Mouse (Mus musculus) gastrocnemius, postnatal 14 days (tissue): Measurements from ENCODE around the gene Lamtor1. TPM values are rescaled to one million over a fixed set of nuclear protein-coding genes. Genes with fewer than 3 reads are reported as not detected.

Experiments used
- DNase-seq: peaks from one replicate; pipeline ENCODE4 v3.0.0; 2021; ENCODE audit warnings: mixed read lengths
- intact Hi-C: fragments of 180-260 bp; cut with DNase I; formaldehyde crosslinking; loops from one replicate; pipeline ENCODE4 v1.15.1; 2025; ENCODE audit warnings: low total_unique reads
- microRNA-seq, 2 experiments: library from miRNA; unstranded; fragments of <30 nt; microRNA quantifications; one replicate each; pipeline ENCODE4 v1.2.0; 2021
- total RNA-seq, 2 experiments: library from RNA; stranded (reverse); gene quantifications; 2 replicates each; pipeline ENCODE4 v1.2.3; 2021

Lamtor1 gene
- total RNA-seq, 2 experiments from 2014 or later: 101 to 102 TPM

GRCm38 (mm10) chr7:101973730-101974129 lies 68.0 kb downstream of the Lamtor1 start:
- no peak for DNase-seq
- intact Hi-C loops: loop anchor here (5.0 kb wide), 1 partner anchor 36 kb away; no protein-coding TSS in a partner anchor

- peak; percentile 76 for DNase-seq
- intact Hi-C loops: loop anchor here (5.0 kb wide), 1 partner anchor 37 kb away; no protein-coding TSS in a partner anchor
These were observed 68.8 kb downstream of the Lamtor1 start for GRCm38 (mm10) chr7:101974505-101974904.

Small RNAs within 50 kb of the gene (microRNA-seq; reads per million reads assigned to microRNA genes)
- gene Gm22655: 0 reads per million in 2 experiments

Other genes starting within 250 kb of the Lamtor1 start
- gene Clpb, start 242.3 kb upstream of the Lamtor1 start, total RNA-seq: 10 to 100 TPM; 37.3 to 39.2 TPM
- not detected for gene Phox2a, start 87.6 kb upstream of the Lamtor1 start, total RNA-seq
- gene Inppl1, start 67.7 kb upstream of the Lamtor1 start, total RNA-seq: 10 to 100 TPM; 67.0 to 73.8 TPM
- 1 to 10 TPM; 2.8 to 6.1 TPM for gene Folr2, start 48.7 kb upstream of the Lamtor1 start, total RNA-seq
- gene Anapc15, start 42.2 kb upstream of the Lamtor1 start, total RNA-seq: 10 to 100 TPM; 23.7 to 27.7 TPM
- gene Folr1, start 35.1 kb upstream of the Lamtor1 start, total RNA-seq: 1 to 10 TPM; 1.6 to 2.2 TPM
- gene Tomt, start 455 bp downstream of the Lamtor1 start, total RNA-seq: not detected
- 1 to 10 TPM; 3.6 to 3.7 TPM for gene Lrrc51, start 28.0 kb downstream of the Lamtor1 start, total RNA-seq
- 10 to 100 TPM; 53.0 to 53.3 TPM for gene Numa1, start 28.2 kb downstream of the Lamtor1 start, total RNA-seq
- 1 to 10 TPM; 1.1 to 1.4 TPM for gene Il18bp, start 112.8 kb downstream of the Lamtor1 start, total RNA-seq
- gene Rnf121, start 159.6 kb downstream of the Lamtor1 start, total RNA-seq: 10 to 100 TPM; 17.9 to 18.9 TPM
- gene Xndc1, start 159.6 kb downstream of the Lamtor1 start, total RNA-seq: 1 to 10 TPM; 3.8 to 4.9 TPM
- under 1 TPM; 0.53 to 0.84 TPM for gene Xntrpc, start 159.8 kb downstream of the Lamtor1 start, total RNA-seq
- under 1 TPM in 1 of 2 experiments, not detected in 1; 0.21 TPM for gene Trpc2, start 177.2 kb downstream of the Lamtor1 start, total RNA-seq
- 100 to 1,000 TPM; 281 to 363 TPM for gene Art1, start 195.8 kb downstream of the Lamtor1 start, total RNA-seq
- 1 to 10 TPM; 6.9 to 8.1 TPM for gene Art5, start 203.6 kb downstream of the Lamtor1 start, total RNA-seq
- 1 to 10 TPM in 1 of 2 experiments, not detected in 1; 1.0 TPM for gene Chrna10, start 210.9 kb downstream of the Lamtor1 start, total RNA-seq